Mouse (Mus musculus): ENCODE results near the gene Psmb2.

The Psmb2 gene

DNA sequence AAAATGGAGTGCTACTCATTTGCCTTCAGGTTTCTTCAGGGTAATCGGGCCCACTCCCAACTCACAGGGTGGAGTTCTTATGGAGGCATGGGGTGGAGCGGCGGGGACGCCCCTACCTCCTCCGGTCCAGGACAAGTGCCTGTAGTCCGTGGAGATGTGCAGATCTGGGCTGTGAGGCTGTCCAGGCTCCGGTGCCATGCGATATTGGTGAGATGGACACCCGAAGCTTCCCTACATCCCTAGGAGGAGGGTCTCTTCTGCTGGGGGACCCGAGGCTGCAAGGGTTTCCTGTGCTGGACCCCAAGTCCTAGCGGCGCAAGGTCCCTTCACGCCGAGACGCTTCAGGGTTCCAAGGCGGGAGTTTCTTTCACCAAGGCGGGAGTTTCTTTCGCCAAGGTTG lies 54.7 kb downstream of the Psmb2 start:
- DNase-seq (ENCODE audit: inconsistent age in 2 of 2, low spot score in 1 of 2), result no peak

DNA sequence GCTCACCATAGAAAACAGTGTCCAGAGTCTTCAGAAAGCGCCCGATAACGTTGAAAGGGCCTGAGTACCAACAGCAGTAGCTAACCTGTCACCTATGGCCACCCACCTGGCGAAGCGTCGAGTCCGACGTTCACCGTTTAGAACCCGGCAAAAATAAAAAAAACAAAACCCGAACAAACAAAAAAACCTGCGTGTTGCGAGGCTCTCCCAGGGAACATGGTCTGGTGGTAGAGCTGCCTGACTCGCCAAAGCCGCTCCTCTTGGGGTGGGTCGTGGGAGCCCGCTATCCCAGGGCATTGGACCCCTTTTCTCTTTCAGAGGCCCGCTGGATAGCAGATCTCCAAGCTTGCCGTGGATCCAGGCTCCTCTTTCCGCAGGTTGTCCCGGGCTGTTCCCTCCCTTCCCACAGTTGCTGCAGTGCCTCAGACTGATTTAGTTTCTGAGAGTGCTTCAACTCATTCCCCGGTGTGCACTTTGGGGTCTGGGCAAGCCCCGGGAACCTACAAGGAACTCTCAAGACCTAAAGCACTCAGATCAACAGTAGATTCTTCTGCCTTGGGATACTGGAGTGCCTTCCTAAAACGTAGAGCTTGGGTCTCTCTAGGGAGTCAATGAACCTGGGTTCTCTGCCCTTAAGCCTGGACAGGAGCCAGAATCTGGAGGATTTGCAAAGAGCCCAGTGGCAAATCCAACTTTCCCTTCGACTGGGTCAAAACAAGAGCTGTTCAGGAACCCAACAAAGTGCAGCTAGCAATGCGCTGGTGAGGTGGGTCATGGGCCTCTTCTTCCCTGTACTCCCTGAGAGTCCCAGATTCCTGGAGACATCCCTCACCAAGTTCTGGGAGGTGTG lies 55.3 kb downstream of the Psmb2 start:
- peak in 1 of 2 experiments; percentile 44 for DNase-seq (ENCODE audit: inconsistent age in 2 of 2, low spot score in 1 of 2)

DNA sequence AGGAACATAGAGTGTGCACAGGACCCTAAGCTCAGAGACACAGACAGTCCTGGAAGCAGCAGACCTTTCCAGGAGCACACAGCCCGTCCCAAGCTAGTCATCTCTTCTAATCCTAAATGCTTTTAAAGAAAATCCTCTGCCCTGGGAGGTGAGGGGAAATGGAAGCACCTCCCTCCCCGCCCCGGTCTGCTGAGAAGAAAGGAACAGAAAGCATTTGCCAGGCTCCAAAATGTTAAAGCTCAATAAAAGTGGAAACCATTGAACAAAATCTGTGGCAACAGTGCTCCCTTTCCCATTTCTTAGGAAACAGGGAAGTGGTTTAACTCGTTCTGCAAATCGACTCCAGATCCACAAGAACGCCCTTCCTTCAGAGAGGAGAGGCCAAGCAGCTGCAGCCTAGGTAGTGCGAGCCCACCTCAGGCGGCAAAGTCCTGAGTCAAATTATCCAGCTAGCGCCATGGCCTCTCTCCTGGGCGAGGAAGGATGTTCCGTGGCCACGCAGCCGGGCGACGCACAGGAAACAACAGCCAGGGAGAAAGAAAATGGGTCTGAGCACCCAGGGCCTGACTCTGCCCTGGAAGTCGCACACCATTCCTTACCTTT lies 56.7 kb downstream of the Psmb2 start:
- no peak for DNase-seq (ENCODE audit: inconsistent age in 2 of 2, low spot score in 1 of 2)

DNA sequence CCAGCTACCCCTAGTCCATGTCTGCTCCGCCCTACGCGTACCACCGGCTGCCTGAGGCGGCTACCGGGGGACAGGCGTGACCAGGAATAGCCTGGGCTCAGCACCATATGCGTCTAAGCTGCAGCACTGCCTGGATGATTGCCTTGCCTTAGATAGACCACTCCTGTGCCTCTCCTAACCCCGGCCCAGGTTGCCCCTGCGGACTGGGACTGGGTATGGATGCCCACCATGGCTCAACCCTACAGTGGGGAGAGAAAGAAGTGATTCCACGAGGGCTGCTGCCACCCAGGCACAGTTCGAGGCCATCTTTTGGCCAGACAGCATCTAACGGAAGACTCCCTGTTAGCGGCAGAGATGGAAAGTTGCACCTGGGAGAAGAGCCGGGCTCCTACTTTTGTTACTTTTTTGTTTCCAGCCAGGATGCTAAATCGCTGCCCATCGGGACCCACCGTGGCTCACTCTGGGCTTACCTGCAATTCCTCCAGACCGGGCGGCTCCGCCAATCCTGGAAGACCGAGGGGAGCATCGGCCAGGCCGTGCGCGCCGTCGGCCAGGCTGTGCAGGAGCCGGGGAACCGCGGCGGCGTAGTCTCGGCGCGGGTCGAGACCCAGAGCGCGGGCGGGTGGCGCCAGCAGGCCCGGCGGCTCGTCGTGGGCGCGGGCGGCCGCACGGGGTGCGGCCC lies 57.4 kb downstream of the Psmb2 start:
- peak in 1 of 2 experiments; percentile 30 for DNase-seq (ENCODE audit: inconsistent age in 2 of 2, low spot score in 1 of 2)

DNA sequence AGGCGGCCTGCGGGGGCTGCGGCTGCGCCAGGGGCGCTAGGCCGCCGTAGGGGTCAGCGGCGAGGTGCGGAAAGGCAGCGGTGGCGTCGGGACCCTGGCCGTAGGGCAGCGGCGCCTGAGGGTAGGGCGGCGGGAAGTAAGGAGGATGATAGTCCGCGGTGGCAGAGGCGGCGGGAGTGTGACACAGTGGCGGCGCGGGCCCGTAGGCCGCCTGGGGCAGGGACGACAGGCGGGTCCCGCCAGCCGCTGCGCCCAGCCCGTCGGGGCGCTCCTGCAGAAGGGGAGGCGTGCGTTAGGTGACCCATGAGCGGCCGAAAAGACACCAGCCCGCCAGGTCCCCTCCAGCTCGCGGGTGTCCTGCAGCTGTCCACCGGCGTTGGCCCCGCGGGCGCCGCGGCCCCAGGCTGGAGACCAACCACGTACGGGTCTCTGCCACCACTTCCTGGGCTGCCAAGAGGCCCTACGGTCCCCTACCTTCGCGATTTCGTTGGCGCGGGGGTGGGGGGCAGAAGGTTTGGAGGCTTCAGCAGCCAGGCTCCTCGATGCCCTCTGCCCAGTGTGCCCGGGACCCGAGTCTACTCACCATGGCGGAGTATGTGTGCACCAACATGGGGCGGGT lies 58.1 kb downstream of the Psmb2 start:
- DNase-seq (ENCODE audit: inconsistent age in 2 of 2, low spot score in 1 of 2), result peak in 1 of 2 experiments; percentile 36

DNA sequence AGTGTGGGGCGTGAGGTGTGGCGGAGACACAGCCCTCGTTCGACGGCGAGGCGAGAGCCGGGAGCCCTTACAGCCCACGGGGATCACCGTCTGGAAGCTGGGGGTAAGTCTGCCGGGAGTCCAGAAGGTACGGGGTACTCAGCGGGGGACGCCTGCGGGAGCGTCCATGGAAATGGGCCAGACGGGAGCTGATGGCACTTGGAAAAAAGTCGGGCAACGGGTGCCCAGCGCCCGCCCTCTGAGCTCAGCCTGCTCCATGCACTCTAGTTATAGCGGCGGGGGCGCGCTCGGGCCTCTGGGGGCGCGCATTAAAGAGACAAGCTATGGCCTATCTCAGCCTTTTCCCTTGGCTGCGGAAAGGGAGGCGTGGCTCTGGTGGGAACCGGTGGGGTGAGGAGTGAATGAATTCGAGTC lies 58.6 kb downstream of the Psmb2 start, which contains the start of gene Tfap2e:
Gene Tfap2e, minus strand, starts transcription at position 240 of the 414 bp plus-strand sequence.
- peak in 1 of 2 experiments; percentile 56 for DNase-seq (ENCODE audit: inconsistent age in 2 of 2, low spot score in 1 of 2)

DNA sequence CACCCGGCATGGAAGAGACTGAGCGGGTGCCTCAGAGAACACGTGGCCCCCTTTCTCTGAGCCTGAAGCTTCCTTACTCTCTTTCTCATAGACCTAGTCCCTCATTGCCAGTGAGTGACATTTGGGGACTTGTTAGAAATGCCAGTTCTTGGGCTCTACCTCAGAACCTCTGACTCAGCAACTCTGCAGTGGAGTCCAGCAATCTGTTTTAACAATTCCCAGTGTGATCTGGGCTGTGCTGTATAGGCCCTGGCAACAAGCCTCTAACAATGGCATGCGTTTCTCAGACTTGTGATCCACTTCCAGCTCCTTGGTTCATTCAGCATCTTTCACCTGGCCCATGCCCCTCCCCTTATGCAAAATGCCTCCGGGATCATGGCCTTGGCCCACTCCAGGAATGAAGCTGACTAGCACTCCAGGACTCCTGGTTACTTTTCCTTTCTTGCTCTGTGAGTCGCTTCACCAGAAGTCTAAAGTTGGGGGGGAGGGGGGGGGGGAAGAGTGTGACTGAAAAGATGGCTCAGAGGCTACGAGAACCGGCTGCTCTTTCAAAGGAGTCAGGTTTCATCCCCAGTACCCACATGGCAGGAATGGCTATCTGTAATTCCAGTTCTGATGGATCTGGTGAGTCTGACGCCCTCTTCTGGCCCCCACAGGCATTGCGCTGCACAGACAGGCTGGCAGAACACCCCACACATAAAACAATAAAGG lies 62.7 kb downstream of the Psmb2 start:
- peak in 1 of 2 experiments; percentile 45 for DNase-seq (ENCODE audit: inconsistent age in 2 of 2, low spot score in 1 of 2)

DNA sequence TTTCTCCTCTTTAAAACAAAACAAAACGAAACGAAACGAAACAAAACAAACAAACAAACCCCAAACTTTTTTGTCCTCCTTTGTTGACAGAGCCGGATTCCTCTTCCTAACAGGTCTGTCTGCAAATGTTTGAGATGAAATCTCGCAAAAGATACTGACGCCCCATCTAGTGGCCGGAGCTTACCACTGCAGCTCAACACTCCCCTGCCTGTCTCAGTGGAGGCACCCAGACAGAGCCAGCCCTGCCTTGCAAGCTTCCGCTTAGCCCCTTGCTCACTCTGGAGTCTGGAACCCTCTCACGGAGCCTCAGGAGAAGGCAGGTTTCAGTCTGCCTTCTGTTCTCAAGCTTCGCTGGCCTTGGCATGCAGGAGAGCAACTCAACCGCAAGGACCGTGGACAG lies 64.0 kb downstream of the Psmb2 start:
- peak; percentile 77 to 93 for DNase-seq (ENCODE audit: inconsistent age in 2 of 2, low spot score in 1 of 2)

DNA sequence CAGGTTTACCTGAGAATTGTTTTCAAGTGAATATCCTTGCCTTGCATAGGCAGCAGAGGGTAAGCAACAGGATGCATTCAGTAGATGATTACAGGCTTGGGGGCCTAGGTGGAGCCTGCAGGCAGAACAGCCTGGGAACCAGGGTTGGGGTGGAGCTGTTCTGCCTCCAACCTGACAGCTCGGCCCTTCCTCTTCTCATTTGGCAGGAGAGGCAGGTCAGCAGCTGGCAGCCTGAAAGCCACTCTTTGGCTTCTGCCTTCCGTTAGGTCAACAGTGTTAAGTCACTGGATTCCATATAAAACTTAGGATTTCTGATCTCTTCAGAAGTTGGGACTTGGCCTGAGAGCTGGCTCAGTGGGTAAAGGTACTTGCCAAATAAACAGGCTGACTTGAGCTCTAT lies 65.5 kb downstream of the Psmb2 start:
- DNase-seq (ENCODE audit: inconsistent age in 2 of 2, low spot score in 1 of 2), result peak in 1 of 2 experiments; percentile 23

DNA sequence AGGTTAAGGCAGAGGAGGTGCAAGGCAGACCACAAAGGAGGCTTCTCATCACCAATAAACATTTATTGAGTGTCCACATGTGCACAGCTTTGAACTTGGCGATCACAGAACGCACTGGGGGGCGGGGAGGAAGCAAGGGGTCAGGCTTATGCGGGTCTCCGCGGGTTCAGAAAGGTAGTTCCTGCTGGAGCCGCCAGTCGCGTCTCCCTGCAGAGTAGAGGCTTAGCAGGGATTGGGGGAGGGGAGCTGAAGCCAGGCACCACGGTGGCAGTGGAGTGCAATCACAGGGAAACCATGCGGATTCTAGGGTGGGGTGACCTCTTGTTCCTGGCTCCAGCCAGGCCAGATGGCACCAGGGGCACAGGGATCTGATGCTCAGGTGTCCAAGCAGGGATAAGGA lies 66.3 kb downstream of the Psmb2 start:
- DNase-seq (ENCODE audit: inconsistent age in 2 of 2, low spot score in 1 of 2), result peak in 1 of 2 experiments; percentile 29

DNA sequence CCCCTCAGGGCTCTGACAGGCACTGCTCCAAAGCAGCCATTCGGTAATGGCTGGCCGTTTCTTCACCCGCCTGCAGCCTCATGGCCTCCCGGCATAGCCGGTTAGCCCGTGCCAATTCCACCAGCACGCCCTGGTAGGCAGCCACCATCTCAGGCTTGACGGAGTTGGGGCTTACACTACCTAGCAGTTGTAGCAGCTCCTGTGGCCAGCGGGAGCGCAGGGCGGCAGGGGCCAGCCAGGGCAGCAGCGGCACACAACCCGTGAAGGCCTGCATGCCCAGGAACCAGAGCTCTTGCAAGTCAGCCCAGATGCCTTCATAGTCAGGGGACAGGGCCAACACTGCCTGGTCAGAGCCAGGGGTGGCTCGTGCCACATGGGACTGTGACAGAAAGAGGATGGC lies 67.4 kb downstream of the Psmb2 start:
- DNase-seq (ENCODE audit: inconsistent age in 2 of 2, low spot score in 1 of 2), result peak in 1 of 2 experiments; percentile 35

DNA sequence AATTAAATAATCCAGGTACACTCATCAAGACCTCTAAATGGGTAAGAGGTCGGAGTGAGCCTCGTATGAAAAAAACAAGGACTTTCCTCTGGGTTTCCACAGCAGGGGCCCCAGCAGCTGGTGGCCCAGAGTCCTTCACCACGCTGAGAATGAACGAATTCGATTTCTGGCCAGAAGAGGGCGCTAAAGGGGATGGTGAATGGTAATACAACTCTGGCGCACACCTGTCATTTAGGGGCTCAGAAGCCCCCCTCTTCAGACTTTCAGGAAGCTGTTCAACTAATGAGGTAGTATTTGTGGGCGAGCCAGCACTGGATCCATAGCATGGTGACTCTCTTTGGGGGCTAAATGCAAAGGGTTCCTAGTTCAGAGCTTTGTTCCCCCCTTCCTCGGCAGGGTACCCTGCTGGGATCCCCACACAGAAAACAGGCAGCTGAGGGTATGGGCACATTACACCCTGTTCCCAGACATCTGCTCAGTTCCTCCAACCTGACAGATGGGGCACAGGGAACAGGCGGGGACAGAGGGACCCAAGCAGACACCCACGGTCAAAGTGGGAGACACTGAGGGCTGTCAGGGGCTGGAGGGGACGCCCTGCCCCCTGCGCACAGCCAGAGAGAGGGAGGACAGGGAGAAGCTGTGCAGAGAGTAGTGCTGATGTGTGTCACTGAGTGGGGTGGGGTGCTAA lies 68.2 kb downstream of the Psmb2 start:
- DNase-seq (ENCODE audit: inconsistent age in 2 of 2, low spot score in 1 of 2), result peak; percentile 43 to 83

DNA sequence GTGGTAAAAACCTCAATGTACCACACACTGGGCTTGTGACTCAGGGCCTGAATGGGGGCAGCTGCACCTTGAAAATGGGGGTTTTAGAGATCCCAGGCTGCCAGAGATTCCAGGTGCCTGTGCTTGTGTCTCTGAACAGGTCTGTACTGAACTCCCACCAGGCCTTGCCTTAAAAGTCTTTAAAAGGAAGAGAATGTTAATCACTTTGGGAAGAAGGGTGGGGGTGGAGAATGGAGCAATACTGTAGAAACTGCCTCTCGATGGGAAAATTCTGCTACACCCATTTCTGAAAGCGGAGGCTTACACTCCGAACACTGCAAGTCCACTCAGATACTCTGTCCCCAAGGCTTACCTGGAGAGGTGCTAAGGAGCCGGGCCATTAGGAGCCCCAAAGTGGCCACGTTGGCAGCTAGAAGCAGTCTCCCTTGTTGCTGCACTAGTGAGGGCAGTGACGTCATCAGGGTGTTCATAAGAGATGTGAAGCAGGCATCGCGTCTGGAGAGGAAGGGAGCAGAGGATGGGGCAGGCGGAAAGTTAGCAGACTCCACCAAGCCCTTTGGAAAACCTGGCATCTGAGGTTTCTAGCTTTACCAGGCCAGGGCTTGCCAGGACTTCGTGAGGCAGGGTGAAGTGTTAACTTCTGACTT lies 68.9 kb downstream of the Psmb2 start:
- no peak for DNase-seq (ENCODE audit: inconsistent age in 2 of 2, low spot score in 1 of 2)

DNA sequence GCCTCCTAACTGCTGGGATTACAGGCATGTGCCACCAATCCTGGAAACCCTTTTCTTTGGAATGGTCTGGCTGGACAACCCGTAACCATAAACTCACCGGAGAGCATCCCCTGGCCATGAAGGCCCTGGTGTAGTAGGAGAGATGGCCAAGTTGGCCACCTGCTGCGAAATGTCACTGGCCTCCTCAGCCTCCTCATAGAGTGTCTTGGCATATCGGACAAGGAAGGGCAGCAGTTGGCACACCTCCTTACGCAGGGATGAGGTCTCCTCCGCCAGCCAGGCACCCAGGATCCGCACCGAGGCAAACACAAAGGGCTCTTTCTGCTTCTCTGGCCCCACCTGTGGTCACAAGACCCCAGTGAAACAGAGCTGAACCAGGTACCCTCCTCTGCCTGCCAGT lies 71.0 kb downstream of the Psmb2 start:
- no peak for DNase-seq (ENCODE audit: inconsistent age in 2 of 2, low spot score in 1 of 2)

DNA sequence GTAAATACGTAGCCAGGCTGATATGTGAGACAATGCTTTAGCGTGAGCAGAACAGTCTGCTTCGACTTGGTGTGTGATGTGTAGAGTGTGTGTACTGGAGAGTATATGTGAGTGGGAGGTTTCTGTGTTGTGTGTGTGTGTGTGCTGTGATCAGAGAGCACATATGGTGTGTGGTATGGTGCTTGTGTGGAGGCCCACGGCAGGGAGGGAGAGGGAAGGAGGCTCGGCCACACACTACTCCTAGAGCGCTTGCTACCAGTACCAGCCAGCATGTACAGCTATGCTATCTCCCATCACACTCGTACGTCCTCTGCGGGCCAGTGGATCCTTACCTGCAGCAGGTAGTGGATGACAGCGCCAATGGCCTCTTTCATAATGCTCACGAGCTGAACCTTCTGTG lies 72.1 kb downstream of the Psmb2 start:
- peak in 1 of 2 experiments; percentile 21 for DNase-seq (ENCODE audit: inconsistent age in 2 of 2, low spot score in 1 of 2)

DNA sequence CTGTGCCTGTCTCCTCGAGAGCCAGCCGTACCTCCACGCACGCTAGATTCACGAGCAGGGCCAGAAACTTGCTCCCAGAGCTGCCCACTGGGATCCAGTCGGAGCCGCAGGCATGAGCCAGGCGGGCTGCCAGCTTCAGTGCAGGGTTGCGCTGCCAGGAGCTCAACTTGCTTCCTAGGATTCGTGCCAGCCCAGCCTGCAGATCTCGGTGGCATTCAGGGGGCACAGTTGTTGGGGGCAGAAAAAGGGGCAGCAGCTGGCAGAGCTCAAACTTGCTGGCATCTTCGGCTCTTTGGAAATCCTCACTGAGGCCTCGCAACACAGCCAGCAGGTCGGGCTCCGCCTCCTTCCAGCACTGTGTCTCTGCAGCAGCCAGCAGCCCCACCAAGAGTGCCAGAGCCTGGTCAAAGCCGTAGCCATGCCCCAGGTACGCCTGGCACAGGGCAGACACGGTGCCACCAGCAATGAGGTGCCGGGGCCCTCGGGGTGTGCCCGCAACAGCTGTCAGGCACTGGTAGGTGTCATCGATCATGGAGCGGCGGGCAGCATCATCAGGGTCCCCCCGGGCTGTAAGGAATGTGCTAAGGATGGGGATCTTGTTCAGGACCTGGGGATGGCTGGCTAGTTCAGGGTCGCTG lies 72.7 kb downstream of the Psmb2 start:
- peak; percentile 28 to 65 for DNase-seq (ENCODE audit: inconsistent age in 2 of 2, low spot score in 1 of 2)

DNA sequence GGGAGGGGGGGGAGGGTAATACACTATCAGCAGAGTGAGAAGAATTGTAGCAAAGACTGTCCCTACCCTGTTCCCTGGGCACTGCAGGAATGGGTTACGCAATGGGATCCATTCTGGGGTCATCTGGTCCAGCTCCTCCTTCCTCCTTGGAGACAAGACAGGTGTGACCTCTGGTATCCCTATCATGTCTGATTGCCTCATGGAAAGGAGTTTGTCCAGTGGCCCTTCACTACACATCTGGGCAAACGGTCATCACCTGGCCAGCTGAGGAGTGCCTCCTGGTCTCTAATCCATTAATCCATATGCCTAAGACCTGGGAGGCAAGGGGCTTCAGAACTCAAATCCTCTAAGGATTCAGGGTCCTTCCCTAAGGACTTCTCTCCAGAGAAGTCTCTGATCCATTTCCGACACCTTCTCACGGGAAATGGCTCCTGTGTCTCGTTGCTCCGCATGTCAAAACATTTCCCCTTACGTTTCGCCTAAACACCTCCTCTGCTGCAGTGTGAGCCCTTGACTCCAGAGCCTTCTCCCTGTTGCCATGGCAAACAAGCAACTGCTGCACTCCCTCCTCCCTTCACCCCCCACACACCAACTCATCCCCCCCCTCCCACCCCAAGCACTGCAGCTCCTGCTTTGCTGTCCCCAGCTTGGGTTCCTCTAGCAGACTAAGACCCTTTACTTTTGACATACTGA lies 73.6 kb downstream of the Psmb2 start:
- peak in 1 of 2 experiments; percentile 24 for DNase-seq (ENCODE audit: inconsistent age in 2 of 2, low spot score in 1 of 2)

DNA sequence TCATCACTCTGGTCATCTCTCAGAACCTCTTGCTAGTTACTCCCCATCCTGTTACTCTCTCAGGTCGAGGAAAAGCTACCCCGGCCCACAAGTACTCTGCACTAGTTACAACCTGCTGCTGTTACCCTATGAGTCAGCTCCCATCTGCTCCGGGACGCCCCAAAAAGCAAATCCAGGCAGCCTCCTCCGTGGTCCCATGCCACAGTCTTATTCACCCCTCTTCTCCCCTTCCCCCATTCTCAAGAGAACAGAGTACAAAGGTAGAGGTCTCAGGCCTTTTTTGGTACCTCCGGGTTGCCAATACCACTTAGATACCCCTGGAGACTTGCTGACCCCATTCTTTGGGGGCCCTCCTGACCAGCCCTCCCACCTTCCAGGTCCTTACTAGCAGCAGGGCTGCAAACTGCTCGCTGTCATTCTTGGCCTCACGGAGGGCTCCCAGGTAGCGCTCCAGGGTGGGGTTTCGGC lies 74.2 kb downstream of the Psmb2 start:
- no peak for DNase-seq (ENCODE audit: inconsistent age in 2 of 2, low spot score in 1 of 2)

All from adrenal gland, adult (tissue).